Mouse (Mus musculus) cerebral cortex, adult 2 months (tissue): Measurements from ENCODE around the gene Fermt3.

ENCODE experiments used
- WGBS: fragments of 180-500 bp; shearing (Covaris S2); methylation state at CpG from one replicate; pipeline ENCODE4 v1.1.7; 2018; 5-methylcytosine and 5-hydroxymethylcytosine counted together

Gene Fermt3

DNA sequence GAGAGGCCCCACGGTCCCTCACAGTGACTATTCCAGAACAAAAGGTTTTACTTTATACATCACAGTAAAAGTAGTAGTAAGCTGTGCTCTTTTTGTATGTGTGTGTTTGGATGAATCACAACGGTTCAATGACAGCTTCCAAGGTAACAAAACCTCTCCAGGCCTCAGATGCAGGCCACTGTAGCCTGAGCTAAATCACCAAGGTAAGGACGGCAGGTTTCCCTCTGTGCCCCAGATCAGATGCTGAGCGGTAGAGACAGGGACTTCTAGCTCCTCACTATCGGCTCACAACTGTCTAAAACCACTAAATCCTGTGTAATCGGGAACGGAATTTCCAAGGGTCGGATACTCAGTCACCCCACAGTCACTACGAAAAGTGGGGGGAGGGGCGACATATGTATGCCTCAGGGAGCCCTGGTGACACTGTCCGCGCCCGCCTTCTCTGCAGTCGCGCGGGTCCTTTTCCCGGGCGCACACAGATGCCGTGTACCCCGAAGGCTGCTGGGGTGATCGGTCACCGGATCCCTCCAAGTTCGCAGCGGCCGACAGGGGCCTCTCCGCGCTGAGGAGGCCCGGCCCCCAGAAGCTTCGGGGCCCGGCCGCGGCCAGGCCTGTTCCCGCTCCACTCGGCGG, 19.9 kb upstream of the Fermt3 start:
- WGBS = 1% methylated on average over 35 of the region's 35 CpGs

DNA sequence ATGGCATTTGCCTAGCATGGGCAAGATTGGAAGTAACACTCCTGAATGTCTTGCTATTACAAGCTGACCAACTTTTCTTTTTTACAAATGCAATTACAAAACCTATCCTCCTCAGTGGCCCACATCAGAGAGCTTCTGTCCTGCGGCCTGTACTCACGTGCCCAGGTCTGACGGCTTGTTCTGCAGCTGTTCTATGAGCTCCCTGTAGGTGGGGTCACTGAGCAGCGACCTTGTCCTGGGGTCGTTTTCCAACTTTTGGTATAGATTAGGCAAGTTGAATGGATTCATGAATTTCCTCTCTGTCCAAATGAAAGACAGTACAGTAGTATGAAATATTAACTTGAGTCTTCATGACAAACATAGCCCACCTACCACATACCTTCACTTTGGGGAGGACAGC, 14.7 kb upstream of the Fermt3 start:
- WGBS = 94% methylated on average over 5 of the region's 5 CpGs

DNA sequence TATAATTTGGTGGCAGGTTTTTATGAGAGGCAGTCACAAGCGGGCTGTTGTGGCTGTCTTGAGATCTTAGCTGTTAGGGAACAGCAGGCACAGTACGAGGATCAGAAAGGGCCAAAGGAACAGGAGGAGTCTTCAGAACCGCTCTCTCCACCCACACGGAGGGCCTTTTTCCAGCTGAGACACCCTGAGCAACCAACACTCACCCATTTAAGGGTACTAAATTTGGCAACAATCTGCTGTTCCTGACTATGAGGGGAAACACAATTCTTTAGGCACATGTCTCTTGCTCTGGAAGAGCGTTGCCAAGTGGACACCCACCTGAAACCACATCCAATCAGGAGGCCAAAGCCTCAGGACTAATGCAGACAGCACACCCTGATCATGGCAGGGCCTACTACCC, 10.3 kb upstream of the Fermt3 start:
- 47% methylated on average over 5 of the region's 5 CpGs for WGBS

DNA sequence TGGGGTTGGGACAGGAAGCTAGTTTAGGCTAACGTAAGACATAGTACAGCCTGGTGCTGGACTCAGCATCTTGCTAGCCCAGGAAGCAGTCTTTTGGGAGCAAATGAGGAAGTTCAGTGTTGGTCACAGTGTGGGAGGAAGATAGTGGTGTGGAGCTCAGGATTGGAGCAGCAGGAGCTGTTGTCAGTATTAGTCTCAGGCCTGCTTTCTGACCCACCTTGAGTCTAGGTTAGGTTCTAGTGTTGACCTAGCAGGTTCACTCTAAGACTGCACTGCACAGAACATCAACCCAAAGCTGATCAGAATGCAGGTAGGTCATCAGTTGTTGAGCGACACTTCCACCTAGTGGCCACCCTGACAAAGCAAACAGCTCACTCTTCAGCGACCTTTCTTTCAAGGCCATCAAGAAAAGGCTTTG, 964 bp upstream of the Fermt3 start:
- WGBS = 45% methylated on average over 3 of the region's 3 CpGs

DNA sequence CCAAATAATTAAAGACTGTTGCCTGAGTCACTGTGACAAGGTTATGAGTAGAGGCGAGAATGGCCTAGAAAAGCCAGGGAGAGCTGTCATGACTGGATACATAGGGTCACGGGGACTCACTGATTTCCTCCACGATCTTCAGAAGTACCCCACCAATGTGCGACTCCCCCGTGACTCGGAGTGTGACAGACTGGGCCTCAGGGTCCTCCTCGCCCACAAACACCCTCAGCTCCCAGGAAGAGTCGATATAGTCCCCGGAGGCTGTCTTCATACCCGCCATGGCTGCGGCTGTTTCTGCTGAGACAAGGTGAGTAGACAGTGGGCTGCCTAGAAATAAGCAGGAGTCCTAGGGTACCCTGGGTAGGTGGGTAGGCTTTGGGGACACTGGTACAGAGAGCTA, 723 bp downstream of the Fermt3 start:
- WGBS = 88% methylated on average over 11 of the region's 11 CpGs

DNA sequence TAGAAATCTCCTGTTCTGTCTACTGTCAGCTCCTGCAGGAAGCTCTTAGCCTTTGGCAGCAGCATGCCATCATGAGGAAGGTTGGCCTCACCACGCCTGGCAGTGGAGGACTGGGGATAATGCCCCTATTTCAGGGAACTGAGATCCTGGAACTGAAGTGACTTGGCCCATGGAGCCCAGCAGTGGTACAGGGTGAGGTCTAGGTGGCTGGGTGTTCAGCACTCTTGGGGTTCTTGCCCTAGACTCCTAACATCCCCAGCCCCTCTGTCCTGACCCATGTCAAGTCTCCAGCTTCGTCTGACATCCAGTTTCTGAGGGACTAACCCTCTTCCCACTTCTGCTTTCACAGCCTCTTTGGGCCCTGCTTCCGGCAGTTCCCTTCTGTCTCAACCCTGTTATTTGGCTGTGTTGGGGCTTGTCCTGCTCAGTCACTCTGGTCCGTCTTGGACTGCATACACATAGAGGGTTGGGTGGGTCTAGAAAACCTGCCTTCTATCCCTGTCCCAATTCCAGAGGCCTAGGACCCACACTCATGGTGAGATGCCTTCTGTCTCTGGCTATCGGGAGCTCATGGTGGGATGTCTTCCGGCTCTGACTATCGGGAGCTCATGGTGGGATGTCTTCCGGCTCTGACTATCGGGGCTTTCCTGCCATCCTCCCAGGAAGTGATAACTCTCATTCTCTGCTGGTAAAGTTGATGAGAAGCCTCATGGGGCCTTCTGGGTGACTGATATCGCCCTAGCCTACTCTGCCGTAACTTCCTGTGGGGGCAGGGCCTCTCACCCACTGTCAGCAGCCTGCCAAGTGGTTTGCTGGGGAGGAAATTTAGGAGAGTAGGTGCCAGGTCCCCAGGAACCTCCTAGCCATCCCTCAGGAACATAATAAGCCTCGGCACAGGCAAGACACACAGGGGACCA, 1.5 kb downstream of the Fermt3 start:
- 81% methylated on average over 12 of the region's 12 CpGs for WGBS

DNA sequence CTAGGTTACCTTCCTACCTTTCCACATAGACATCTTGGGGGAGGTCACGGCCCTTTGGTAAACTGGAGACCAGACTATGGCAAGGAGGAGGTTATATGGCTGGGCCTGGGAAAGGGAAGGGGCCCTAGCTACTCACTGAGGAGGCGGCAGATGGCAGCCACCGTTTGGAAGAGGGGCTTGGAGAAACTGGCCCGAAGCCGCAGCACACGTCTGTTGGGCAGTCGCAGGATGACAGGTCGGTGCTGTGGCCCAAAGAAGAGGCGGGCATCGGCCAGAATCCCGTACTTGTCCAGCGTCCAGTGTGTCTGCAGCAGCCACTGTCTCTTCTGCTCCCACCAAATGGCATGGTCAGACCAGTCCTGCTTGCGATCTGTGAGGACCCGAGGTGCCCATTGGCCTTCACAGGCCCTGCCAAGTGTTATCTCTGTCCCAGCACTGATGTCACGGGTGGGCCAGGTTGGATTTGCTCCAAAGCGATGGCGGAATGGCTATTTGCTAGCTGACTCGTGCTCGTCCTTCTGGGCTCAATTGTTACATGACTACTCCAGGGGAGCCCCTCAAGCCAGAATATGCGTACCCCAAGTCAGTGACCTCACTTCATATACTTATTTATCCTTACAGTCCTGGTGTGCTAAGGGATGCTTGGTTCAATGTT, 4.7 kb downstream of the Fermt3 start:
- WGBS = 95% methylated on average over 20 of the region's 20 CpGs

DNA sequence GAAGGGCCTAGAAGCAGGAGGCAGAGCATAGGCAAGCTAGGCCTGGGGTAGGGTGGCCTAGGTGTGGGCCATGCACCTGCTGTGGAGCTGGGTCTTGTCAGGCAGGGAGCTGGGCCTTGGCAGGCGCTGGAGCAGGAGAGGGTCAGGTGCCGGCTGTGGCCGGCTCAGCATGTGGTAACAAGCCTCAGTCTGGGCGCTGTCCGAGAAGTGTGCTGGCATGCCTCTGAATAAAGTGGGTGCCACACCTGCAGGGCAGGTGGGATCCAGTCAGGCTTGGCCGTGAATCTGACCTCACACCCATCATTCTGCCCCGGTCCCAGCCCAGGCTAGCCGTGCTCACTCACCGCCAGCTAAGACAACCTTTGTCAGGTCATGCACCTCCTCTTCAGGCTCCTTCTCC, 5.3 kb downstream of the Fermt3 start:
- 95% methylated on average over 9 of the region's 9 CpGs for WGBS

DNA sequence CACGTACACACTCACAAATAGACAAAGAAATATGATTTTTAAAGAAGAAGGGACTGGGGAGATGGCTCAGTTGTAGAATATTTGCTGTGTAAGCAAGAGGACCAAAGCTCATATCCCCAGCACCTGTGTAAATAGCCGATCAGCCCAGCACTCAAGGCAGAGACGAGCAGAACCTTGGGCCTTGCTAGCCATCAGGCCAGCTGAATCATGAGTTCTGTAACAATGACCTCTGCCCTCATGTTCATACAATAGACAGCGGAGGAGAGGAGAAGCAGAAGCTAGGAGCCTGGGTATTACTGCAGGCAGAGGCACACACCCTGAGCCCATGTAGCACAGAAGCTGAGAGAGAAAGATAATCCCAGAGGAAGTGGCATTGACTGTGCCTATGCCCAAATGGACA, 6.8 kb downstream of the Fermt3 start:
- WGBS = 88% methylated on average over 4 of the region's 4 CpGs

DNA sequence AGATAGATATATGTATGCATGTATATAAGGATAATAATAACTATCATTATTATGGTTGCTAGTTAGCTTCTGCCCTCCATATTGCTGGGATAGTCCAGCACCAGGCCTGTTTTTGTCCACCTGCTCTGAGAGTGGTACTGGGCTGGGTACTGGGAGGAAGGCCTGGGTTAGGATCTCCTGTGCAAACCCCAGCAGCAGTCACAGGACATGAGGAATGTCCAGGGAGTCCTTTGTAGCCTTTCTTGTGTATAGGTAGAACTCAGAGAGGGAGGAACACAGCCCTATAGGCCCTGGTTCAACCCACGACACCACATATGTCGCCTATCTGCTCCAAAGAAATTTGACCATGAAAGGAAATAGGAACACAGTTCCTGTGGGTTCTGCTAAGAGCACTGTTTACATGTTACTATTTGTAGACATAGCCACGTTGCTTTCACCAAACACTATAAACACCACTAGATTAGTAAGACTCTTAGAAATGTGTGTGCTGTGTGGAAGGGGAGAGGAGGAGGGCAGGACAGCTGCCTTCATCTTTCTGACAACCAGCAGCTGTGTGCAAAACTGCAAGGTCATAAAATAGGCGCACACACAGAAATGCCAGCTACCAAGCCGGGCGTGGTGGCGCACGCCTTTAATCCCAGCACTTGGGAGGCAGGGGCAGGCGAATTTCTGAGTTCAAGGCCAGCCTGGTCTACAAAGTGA, 12.2 kb downstream of the Fermt3 start:
- WGBS = 78% methylated on average over 9 of the region's 9 CpGs

DNA sequence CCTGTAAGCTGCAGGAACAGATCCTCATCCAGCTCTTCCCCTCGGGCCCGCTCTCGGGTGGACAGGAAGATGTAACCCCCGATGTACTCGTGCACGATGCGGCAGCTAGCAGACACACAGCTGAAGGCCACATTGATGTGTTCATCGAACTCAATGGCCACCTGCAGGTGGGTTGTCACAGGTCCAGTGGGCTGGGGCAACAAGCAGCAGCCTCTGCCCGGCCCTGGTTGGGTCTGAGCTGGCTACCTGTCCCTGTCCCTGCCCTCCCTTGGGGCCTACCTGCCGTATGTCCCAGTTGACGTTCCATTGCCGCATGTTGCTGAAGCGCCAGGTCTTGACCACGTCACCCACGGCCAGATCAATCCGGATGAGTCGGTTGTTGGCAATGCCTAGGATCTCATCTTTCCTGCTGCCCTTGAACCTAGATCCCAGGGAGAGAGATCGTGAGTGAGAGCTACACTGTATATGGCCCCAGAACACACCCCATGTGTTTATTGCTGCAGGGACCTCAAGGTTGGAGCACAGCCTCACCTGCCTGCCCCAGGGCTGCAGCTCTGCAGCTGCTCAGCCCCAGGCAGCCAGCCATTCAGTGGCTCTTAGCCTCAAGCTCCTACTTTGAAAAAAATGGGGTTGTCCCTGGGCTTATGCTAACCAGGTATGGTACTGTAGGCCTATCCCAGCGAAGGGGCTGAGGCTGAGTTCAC, 19.8 kb downstream of the Fermt3 start:
- 95% methylated on average over 19 of the region's 19 CpGs for WGBS

DNA sequence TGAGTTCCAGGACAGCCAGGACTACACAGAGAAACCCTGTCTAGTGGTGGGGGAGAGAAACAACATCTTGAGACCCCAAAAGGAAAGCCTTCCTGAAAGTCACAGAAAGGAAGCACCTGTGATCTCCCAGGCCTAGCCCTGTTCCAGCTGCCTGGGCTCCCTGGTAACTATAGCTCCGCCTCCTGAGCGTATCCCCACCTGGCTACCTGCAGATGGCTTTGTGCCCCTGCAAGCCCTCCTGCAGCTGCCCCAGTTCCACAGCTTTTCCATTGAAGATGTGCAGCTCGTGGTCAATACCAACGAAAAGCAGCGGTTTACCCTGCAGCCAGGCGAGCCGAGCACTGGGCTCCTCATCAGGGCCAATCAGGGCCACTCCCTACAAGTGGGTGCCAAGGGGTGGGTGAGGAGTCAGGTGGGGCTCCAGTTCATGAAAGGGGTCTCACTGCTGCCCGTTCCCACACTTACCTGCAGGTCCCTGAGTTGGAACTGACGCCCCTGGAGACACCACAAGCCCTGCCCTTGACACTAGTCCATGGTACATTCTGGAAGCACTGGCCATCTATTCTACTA, 21.5 kb downstream of the Fermt3 start:
- 88% methylated on average over 9 of the region's 9 CpGs for WGBS

DNA sequence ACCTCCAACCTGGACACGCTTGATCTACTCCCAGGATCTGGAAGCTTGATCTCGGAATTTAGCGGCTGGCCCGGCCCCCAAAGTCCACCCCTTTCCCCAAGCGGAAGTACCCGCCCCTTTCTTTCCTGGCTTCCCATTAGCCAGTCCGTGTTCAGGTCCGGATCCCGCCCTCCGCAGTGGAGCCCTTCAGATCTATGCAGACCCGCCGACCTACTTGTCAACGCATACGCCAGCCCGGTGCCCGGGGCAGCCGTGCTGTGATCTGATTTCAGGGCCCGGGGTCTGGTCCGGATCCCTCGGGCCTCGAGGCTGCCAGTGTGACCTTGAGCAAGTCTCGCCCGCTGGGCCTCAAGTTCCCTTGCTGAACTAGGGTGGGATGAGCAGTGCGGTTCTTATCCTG, 23.3 kb downstream of the Fermt3 start, which contains the start of the genes Nudt22 and Trpt1:
Gene Nudt22 (minus strand): TSS at position 112 of the 400 bp plus-strand sequence.
Gene Trpt1 (plus strand): TSS at position 126 of the 400 bp plus-strand sequence.
- 0% methylated on average over 24 of the region's 24 CpGs for WGBS

DNA sequence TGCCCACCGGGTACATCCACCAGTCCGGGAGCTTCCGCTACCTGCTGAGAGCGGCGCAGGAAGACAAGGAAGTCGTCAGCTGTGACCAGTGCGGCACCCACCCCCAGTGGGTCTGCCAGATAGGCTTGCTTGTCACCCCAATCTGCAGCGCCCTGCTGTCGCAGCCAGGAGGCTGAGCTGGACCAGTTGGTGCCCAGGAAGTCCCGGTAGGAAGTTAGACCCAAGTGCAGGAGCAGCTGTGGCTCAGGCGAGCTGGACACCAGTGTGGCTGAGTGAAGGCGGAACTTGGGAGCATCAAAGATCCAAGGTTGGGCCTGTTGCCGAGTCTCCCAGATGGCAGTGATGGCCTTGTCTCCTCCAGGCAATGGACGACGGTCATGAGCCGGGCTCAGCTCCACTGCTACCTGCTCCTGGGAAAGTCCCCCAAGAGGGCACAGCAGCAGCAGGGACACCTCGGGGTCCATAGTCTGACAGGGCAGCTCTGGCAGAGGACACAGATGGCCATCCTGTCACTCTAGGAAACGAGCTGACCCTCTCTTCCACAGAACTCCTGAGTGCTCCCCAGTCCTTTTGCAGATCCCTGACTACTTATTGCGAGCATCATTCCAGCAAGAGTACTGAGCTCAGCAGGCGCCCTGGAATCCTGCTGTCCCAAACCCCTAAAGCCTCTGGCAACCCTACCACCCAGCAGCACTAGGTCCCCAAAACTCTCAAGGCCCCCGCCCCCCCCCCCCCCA, 23.8 kb downstream of the Fermt3 start:
- WGBS = 39% methylated on average over 21 of the region's 21 CpGs

DNA sequence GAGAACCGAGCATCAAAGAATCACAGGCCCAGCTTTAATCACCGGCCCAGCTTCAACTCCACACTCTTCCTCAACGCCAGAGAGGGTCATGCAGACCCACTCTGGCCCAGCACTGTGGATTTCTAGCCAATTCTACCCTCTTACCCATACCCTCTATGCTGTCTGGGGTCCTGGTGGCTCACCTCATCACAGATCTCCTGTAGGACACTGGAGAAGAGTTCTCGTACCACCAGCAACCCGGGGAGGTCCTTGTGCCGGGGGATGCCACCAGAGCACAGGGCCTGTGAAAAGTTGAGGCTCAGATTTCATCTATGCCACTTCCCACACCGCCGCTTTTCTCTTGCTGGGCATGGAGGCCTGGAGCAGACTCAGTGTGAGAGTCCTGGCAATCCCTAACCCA, 24.8 kb downstream of the Fermt3 start:
- 87% methylated on average over 8 of the region's 8 CpGs for WGBS

DNA sequence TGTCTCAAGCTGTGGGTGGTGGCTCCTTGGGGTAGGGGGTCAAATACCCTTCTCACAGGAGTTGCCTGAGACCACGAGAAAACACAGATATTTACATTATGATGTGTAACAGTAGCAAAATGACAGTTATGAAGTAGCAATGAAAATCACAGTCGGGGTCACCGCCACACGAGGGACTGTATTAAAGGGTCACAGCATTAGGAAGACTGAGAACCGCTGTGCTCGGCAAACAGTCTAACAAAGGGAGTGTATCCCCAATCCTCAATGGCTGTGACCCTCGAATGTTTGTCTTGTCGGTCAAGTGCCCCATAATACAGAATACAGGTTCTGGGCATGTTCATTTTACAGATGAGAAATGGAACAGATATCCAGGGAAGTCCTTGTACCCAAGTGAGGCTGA, 25.3 kb downstream of the Fermt3 start:
- 90% methylated on average over 8 of the region's 8 CpGs for WGBS

DNA sequence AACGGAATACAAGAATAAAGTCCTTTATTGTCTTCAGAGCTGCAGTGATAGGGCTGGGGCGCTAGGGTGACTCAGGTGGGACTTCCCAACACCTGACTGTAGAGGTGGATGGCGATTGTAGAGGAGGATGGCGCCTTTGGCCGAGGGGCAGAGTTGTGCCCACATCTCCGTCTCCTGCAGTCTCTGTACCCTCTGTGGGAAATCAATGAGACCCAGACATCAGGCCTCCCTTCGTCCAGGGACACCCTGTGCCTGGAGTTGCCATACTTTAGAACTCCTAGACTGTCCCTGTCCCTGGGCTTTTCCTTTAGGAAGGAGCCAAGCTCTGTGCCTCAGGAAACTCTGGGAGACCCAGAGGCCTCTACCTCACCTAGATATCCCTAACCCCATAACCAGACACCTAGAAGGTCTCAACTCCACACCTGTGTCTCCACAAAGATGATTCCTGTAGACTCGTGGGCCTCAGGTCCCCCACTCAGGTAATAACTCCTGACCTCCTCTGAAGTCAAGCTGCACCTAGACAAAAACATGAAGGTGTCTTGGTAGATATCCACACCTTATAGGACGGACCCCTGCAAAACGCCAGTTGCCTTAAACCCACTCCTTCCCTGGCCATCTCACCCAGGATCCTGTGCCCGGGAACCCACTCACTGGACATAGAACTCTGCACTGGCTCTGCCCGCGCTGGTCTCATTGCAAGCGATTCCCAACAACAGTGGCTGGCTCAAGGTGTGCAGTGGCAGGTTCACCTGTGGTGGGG, 26.1 kb downstream of the Fermt3 start:
- WGBS = 64% methylated on average over 14 of the region's 14 CpGs

DNA sequence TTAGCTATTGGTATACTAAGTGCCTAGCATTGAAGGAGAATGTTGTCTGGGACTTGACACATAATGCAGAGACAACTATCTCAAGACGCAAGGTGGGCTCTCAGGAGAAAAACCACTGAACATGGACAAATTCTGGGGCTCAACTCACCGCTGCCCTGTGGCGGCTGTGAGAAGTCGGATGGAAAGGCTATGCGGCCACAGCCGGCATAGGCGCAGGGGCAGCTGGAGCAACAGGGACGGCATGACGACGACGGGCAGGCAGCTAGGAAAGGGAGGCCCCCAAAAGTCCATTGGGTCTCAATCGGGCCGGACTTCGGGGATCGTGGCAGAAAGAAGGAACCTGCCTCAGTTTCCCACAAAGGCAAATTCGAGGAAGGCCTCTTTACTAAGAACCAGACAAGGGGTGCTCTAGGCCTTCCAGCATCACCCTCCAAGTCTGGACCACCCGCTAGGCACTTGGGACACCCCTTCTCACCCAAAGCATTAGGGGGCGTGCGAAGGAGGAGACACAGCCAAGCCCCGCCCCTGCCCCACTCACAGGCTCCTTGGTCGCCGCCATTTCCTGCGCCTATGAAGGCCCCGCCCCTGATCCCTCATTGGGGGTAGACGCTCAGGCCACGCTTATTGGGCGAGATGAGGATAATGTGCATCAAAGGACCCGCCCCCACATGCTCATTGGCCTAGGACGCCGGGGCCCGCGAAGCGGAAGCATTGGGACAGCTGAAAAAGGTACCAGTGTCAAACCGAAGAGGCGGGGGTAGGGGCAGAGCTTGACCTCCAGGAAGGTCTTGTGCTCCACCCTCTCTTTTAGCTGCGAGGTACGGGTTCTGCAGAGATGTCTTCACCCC, 27.0 kb downstream of the Fermt3 start, which contains the start of gene Dnajc4:
Gene Dnajc4 (minus strand): TSS at position 562 of the 848 bp plus-strand sequence.
- 1% methylated on average over 37 of the region's 37 CpGs for WGBS
